Mouse (Mus musculus): ENCODE data around the gene Adora1.
A peak's percentile ranks its signal among the peaks of the same experiment; 100 is the strongest.

DNA sequence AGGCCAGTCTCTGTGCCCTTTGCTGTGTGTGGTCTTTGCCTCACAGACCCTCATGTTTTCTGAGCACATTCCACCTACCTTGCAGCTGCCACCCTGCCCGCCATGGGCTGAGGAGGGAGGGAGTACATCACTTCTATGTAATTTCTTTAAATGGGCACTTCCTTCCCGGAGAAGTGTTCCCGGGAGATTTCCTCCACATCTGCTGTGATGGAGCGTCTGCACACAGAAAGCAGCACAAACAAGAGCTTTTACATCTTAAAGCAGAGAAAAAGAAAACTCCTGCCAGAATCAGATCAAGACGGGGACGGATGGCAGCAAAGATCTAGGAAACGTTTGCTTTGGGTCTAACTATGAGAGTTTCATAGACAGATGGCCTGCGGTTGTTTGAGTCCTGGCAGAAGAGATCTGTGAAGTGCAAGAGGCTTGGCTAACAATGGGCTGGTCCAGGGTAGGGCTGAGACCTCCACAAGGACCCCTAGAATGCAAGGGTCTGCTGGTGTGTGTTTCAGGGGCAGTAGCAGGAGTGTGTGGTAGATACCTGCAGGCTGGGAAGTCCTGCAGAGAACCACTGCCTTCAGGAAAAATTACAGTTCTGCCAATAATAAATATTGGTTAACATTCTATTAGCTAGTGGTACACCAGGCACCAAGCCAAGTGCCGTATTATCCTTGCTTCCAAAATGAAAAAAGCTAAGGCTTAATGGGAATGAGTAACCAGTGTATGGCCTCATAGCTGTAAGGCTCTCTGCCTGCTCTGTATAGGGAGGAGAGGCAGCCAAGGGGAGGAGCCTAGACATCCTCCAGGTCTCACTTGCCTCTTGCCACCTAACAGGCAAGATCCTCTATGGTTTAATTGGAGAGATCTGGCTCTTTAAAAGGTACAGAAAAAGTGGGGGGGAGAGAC lies 38.5 kb upstream of the Adora1 start:
- TF ChIP-seq TCF12 (IDR thresholded peaks at IDR 0.05; ENCODE audit: insufficient read depth, poor library complexity, severe bottlenecking), result no peak
- TF ChIP-seq POLR2A (IDR thresholded peaks at IDR 0.05; ENCODE audit: insufficient read length, low read depth), result no peak
- no peak for TF ChIP-seq MAX (IDR thresholded peaks at IDR 0.05; ENCODE audit: low read depth)
- no peak for TF ChIP-seq USF1 (IDR thresholded peaks at IDR 0.05; ENCODE audit: low read depth)
- TF ChIP-seq TCF3 (IDR thresholded peaks at IDR 0.05; ENCODE audit: insufficient read length, low read depth), result no peak
- TF ChIP-seq E2F4 (IDR thresholded peaks at IDR 0.05; ENCODE audit: insufficient read depth), result no peak
- no peak for TF ChIP-seq POLR2AphosphoS2 (IDR thresholded peaks at IDR 0.05; ENCODE audit: insufficient read length, low read depth)
- peak in 2 of 3 experiments; percentile 29 to 32 for TF ChIP-seq MYOD1 (IDR thresholded peaks at IDR 0.05; ENCODE audit: control insufficient read depth in 1 of 3, insufficient read length in 2 of 3, low read depth in 2 of 3)
- TF ChIP-seq SRF (IDR thresholded peaks at IDR 0.05; ENCODE audit: control insufficient read depth, insufficient read length, low read depth), result no peak
